Mouse (Mus musculus) embryonic facial prominence, embryonic 10.5 days (tissue): ENCODE measurements at regions not wholly inside any gene's neighbourhood (a gene's known extent, or its start where the extent isn't known, plus 50 kb on each side); places are given as distances from the start of the nearest gene placed in this dataset.

Source experiments
- DNase-seq: peaks from one replicate; pipeline ENCODE4 v3.0.0-alpha.2; 2017; ENCODE audit warnings: low spot score
- H3K27ac ChIP-seq: fragments of 300-500 bp; sonication (generic); replicated peaks from 2 replicates; pipeline ENCODE4 v1.5.1; 2016; ENCODE audit warnings: mild to moderate bottlenecking
- H3K27me3 ChIP-seq: fragments of 300-500 bp; sonication (generic); replicated peaks from 2 replicates; pipeline ENCODE4 v1.6.1; 2016; ENCODE audit warnings: low read depth, mild to moderate bottlenecking; ENCODE audit not compliant: poor library complexity, severe bottlenecking
- H3K36me3 ChIP-seq: fragments of 300-500 bp; sonication (generic); replicated peaks from 2 replicates; pipeline ENCODE4 v1.6.1; 2016; ENCODE audit warnings: mild to moderate bottlenecking, moderate library complexity
- H3K4me1 ChIP-seq: fragments of 300-500 bp; sonication (generic); 2 replicates; pipeline ENCODE4 v1.6.1; 2016
- H3K4me3 ChIP-seq: fragments of 300-500 bp; sonication (generic); 2 replicates; pipeline ENCODE4 v1.5.1; 2016; ENCODE audit warnings: mild to moderate bottlenecking, moderate library complexity
- H3K9me3 ChIP-seq: fragments of 300-500 bp; sonication (generic); 2 replicates; pipeline ENCODE4 v1.6.1; 2016; ENCODE audit warnings: mild to moderate bottlenecking
- WGBS: fragments of 180-500 bp; shearing (Covaris S2); methylation state at CpG from one replicate; pipeline ENCODE4 v1.1.7; 2016; 5-methylcytosine and 5-hydroxymethylcytosine counted together

DNA sequence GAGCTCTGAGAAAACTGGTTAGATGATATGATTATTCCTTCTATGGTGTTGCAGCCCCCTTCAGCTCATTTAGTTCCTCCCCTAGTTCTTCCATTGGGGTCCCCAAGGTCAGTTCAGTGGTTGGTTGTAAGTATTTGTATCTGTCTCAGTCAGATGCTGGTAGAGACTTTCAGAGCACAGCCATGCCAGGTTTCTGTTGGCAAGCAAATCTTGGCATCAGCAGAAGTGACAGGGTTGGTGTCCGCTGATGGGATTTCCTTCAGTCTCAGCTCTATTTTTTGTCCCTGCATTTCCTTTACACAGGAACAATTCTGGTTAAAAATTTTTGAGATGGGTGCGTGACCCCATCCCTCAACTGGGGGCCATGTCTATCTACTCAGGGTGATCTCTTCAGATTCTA, 55.3 kb upstream of the Spaca1 start:
- Histone ChIP-seq H3K36me3 (no peaks in the 10 kb centered on the region), H3K4me3 (no peak overlapping the region), H3K27ac (no peak overlapping the region), H3K27me3 (no peaks in the 10 kb centered on the region), H3K9me3 (peaks cover 23% of the 10 kb centered on the region), H3K4me1 (no peaks in the 10 kb centered on the region)
- 96% methylated on average over 2 of the region's 2 CpGs for WGBS
- no peak for DNase-seq

DNA sequence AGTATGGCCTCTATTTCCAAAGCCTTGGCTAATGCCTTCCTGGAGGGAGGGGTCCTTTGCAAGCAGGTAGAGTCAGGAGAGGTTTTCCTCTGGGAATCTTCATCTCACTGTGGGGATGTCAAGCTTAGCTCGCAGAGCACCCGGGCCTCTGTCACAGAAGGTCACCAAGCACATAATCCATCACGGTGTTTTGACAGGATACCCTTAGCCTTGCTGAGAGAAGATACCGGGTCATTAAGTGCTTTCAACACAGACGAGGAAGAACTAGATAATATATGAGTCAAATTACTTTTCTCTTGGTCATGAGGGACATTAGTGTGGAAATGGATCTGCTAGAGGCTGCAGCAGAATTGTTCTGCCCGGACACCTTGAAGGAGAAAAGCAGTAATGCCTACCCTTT, 64.3 kb upstream of the Spaca1 start:
- 67% methylated on average over 6 of the region's 6 CpGs for WGBS

DNA sequence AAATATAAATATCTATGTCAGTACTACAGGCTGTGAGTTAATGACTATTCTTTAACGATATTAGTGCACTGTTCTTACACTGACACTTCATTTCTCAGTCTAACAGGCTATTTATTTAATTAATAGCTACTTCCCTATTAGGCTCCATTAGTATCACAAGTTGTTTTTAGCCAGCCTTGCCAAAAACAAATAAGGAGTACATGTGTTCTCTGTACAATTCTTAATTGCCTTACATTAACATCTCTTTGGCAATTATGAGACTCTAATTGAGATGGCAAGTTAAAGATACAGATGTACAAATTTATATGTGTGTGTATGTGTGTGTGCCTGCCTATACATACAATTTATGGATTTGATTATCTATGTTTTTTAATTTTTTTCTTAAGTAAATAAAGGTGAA, 67.1 kb upstream of the Spaca1 start:
- no peak for DNase-seq
- H3K9me3 ChIP-seq = no peaks in the 10 kb centered on the region
- WGBS = 85% methylated on average over 1 of the region's 1 CpGs
- no peaks in the 10 kb centered on the region for H3K4me1 ChIP-seq
- H3K36me3 ChIP-seq = no peaks in the 10 kb centered on the region
- H3K27me3 ChIP-seq = no peaks in the 10 kb centered on the region
- H3K4me3 ChIP-seq = no peak overlapping the region
- H3K27ac ChIP-seq = no peak overlapping the region

More for the DNA sequence above, 64.3 kb upstream of the Spaca1 start:
- Histone ChIP-seq H3K4me1 (no peaks in the 10 kb centered on the region), H3K27me3 (no peaks in the 10 kb centered on the region), H3K36me3 (no peaks in the 10 kb centered on the region), H3K9me3 (no peaks in the 10 kb centered on the region), H3K27ac (no peak overlapping the region), H3K4me3 (no peak overlapping the region)
- no peak for DNase-seq

DNA sequence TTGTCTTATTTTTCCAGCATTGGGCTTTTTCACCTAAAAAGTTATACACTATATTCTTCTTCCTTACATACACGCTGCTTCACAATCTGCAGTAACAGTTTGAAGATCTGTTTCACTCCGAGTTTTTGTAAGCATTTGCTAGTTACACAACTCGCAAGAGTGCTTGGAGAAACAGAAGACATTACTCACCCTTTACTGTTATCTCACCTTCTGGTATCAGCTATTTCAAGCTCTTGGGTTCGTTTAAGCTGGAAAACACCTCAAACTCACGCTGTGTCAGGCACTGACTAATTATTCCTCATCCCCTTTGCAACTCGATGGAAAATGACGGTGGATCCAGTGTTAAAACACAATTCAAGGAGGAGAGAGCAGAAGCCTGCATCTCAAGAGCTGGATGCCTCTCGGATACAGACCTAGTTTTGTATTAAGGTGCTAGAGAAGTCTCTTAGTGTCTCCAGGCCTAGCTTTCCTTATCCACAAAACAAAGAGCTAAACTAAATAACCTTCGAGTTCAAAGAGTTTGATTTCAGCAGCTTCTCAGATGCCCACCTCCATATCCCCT, 73.0 kb upstream of the Spaca1 start:
- H3K27ac ChIP-seq = no peak overlapping the region
- peaks cover 1% of the 10 kb centered on the region; the same call in 1 of the 2 replicates for H3K4me1 ChIP-seq
- H3K27me3 ChIP-seq = no peaks in the 10 kb centered on the region
- DNase-seq = no peak
- WGBS = 86% methylated on average over 9 of the region's 9 CpGs
- no peaks in the 10 kb centered on the region for H3K9me3 ChIP-seq
- no peaks in the 10 kb centered on the region for H3K36me3 ChIP-seq
- no peak overlapping the region for H3K4me3 ChIP-seq

DNA sequence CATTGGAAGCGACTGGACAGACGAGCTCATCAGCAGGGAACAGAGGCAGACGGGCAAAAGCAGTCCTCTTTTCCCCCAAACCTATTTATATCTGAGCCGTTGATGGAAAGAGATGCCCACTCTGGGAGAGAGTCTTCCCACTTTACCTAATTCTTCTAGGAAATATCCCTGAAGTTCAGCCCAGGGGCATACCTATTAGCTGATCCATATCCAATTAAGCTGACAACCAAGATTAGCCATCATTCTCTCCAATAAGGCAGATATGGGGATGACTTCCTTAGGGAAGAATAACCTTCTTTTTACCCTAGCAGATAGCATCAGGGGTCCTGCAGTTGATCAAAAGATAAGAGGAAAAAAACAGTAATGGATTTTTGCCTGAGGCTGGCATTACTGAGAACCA, 78.2 kb upstream of the Spaca1 start:
- H3K9me3 ChIP-seq = no peaks in the 10 kb centered on the region
- H3K4me3 ChIP-seq = no peak overlapping the region
- no peaks in the 10 kb centered on the region for H3K27me3 ChIP-seq
- H3K36me3 ChIP-seq = no peaks in the 10 kb centered on the region
- no peak overlapping the region for H3K27ac ChIP-seq
- DNase-seq = no peak
- WGBS = 45% methylated on average over 4 of the region's 4 CpGs
- H3K4me1 ChIP-seq = peaks cover 5% of the 10 kb centered on the region; the same call in 1 of the 2 replicates

DNA sequence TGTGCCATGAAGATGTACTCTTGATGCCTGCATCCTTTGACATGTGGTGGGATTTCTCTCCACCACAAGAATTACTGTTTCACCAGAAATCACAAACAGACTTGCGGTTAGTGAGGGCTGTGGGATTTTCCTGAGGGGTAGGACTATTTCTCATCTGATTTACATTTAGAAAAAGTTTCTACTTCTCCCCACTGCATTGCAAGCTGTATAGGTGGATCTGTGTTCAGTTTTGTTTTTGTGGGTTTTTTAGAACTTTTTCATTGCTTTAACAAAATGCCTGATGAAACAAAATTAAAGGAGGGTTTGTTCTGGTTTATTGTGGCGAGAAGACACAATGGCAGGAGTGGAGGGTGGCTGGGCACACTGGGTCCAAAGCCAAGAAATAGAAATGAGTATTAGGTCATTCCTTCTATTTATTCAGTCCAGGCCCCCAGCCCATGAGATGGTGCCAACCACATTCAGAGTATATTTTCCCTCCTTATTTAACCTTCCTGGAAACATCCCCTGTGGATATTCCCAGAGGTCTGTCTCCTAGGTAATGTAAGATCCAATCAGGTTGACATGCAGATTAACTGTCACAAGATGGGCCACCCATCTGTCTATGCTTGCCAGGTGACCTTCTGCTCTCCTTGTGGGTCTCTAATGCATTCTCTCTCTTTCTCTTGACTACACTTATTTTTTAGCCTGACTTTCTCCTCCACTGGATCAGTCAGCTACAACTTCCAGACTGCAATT, 96.3 kb upstream of the Spaca1 start:
- WGBS = 83% methylated on average over 2 of the region's 2 CpGs
- Histone ChIP-seq H3K4me1 (0 out of 2 replicates have a peak, but pooled peaks cover 3% of the 10 kb centered on the region), H3K4me3 (no peak overlapping the region), H3K27me3 (no peaks in the 10 kb centered on the region), H3K9me3 (no peaks in the 10 kb centered on the region), H3K36me3 (no peaks in the 10 kb centered on the region), H3K27ac (no peak overlapping the region)
- DNase-seq = no peak

DNA sequence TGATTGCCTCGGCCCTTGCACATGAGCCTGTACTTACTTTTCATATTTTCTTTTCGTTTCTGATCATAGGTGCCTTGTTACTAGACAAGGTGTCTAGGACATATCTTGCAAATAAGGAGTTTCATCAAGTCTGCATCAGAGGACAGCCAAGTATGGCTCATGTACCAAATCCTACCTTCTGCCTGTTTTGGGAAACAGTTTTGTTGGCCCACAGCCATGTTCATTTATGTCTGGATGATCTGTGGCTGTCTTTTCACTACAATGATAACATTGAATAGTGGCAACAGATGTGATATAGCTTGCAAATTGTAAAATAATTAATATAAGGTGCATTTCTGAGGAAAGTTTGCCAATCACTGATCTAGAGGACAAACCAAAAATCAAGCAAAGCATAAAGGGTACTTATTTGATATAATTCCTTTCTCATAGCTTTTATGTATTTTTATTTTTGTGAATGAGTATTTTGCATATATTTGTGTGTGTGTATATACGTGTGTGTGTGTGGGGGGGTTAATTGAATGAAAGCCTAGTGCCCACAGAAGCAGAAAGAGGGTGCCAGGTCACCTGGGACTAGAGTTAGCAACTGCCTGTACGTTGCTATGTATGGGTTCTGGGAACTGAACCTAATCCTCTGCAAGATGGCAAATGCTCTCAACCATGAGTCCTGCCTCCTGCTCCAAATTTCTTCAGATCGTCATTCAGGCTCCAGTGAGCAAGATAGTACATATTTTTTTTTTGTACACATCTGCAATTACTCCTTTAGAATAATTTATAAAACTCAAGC, 99.2 kb upstream of the Spaca1 start:
- whole genome bisulfite sequencing = 75% methylated on average over 5 of the region's 5 CpGs
- no peak for DNase-seq
- no peaks in the 10 kb centered on the region for H3K36me3 ChIP-seq
- 0 out of 2 replicates have a peak, but pooled peaks cover 3% of the 10 kb centered on the region for H3K4me1 ChIP-seq
- H3K4me3 ChIP-seq = no peak overlapping the region
- H3K27ac ChIP-seq = no peak overlapping the region
- no peaks in the 10 kb centered on the region for H3K27me3 ChIP-seq
- no peaks in the 10 kb centered on the region for H3K9me3 ChIP-seq

DNA sequence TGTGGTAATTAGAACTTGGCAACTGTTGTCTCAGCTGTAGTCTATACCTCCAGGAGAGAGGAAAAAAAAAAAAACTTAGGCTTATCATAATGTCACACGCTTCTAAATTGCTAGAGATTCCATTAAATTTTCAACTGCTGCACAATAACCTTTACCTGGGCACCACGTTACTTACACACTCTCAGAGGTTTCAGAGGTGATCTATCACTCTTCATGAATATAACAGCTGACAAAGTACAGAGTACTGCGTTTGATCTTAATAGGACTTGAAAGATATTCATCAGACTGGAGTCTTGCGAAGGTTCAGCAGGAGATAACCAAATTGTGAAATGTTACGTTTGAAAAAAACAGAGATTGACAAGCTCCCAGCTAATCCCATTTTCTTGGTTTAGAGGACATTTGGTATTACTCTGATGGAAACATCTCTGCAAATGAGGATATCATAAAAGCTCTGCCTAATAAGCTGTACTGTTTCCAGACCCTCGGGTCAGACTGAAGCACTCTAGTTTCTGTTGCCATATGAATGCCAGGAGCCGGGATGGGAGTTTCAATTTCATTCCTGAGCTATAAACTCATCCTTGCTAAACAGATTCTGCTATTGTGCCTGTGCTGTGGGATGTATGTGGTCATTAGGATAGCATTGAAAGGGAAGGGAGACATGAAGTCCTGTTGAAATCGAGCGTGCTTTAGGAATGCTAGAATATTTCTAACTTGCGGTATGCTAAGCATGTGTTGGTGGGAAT, 101.8 kb upstream of the Spaca1 start:
- Histone ChIP-seq H3K4me1 (no peaks in the 10 kb centered on the region), H3K4me3 (no peak overlapping the region), H3K36me3 (no peaks in the 10 kb centered on the region), H3K27me3 (no peaks in the 10 kb centered on the region), H3K27ac (no peak overlapping the region), H3K9me3 (no peaks in the 10 kb centered on the region)
- no peak for DNase-seq
- WGBS = 79% methylated on average over 10 of the region's 10 CpGs

DNA sequence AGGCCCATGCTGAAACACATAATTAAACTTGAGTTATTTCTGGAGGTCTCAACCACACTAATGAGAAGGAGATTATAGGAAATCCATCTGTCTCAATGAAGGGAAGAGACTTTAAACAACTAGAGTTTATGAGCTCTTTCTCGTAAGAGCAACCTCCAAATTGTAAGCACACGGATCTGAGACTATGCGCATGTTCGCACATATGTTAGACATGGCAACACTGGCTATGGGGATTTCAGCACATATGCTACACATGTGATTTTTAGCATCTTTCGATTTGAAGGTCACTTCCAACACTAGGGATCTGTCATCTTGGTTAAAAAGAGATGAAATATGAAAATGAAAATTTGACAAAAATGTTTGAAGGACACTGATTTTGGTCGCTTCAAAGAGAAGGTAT, 105.5 kb upstream of the Spaca1 start:
- Histone ChIP-seq H3K4me1 (no peaks in the 10 kb centered on the region), H3K27me3 (no peaks in the 10 kb centered on the region), H3K27ac (no peak overlapping the region), H3K9me3 (no peaks in the 10 kb centered on the region), H3K36me3 (no peaks in the 10 kb centered on the region), H3K4me3 (no peak overlapping the region)
- WGBS = 93% methylated on average over 6 of the region's 6 CpGs
- DNase-seq = no peak

DNA sequence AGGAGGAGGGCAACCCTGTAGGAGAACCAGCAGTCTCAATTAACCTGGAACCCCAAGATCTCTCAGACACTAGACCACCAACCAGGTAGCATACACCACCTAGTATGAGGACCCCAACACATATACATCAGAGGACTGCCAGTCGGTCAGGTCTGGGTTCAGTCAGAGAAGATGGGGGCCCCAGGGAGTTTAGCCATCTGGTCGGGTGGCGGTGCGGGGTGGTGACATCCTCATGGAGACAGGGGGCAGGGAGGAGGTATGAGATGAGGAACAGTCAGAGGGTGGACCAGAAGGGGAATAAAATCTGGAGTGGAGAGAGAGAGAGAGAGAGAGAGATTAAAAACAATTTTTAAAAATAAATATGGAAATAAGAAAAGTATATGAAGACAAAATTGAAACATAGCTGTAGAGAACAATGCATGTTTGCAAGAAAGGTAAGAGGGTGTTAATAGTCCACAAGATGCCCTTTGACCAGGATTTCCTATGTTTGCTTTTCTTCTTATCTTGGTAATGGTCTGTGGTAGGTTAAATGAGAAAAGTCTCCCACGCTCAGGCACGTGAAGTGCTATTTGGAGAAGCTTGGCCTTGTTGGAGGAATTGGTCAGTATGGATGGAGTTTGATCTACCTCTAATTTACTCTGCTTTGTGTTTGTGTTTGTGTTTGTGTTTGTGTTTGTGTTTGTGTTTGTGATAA, 108.0 kb upstream of the Spaca1 start:
- Histone ChIP-seq H3K27me3 (no peaks in the 10 kb centered on the region), H3K4me3 (no peak overlapping the region), H3K27ac (no peak overlapping the region), H3K9me3 (no peaks in the 10 kb centered on the region), H3K36me3 (no peaks in the 10 kb centered on the region), H3K4me1 (no peaks in the 10 kb centered on the region)
- 88% methylated on average over 6 of the region's 6 CpGs for WGBS
- DNase-seq = no peak

DNA sequence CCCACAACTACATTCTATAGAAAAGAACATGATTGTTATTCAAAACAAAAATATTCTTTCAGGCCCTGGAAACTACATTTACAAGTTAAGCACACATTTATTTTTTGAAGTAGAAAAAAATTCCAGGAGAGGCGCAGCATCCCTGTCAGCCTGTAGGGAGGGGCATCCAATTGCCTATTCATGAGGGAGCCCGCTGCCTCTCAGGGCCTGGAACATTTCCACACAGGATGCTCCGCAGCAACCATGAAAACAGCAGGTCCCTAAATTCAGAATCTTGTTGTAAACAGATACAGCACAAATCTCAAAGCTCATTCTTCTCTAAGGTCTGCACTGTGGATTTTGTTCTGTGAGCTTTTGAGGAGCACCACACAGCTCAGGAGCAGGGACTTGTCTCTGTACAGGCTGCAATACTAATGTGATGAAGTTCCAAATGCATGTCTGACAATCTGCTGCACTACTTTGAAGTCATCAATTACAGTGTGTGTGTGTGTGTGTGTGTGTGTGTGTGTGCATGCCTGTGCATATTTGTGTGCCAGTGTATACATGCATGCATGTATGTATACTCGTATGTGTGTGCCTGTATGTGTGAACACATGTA, 121.4 kb upstream of the Spaca1 start:
- Histone ChIP-seq H3K4me1 (peaks cover 7% of the 10 kb centered on the region), H3K27ac (no peak overlapping the region), H3K9me3 (no peaks in the 10 kb centered on the region), H3K4me3 (no peak overlapping the region), H3K27me3 (no peaks in the 10 kb centered on the region), H3K36me3 (no peaks in the 10 kb centered on the region)
- 83% methylated on average over 4 of the region's 4 CpGs for WGBS
- DNase-seq = no peak

DNA sequence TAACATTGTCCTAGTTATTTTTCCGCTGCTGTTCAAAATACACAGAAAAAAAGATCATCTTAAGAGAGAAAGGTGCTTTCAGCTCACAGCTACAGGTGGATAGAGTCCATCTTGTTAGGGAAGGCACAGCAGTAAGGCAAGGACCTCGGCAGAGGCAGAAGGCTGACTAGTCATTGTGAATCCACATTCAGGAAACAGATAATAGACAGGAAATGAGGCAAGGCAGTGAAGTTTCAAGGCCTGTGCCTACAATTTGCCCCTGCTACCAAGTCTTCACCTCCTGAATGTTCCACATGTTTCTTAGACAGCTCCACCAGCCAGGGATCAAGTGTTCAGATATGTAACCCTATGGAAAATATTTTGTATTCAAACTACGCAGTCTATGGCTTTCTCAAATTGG, 122.0 kb upstream of the Spaca1 start:
- Histone ChIP-seq H3K27ac (no peak overlapping the region), H3K4me1 (peaks cover 7% of the 10 kb centered on the region), H3K27me3 (no peaks in the 10 kb centered on the region), H3K9me3 (no peaks in the 10 kb centered on the region), H3K4me3 (no peak overlapping the region), H3K36me3 (no peaks in the 10 kb centered on the region)
- WGBS = 72% methylated on average over 3 of the region's 3 CpGs
- DNase-seq = no peak
